Mouse (Mus musculus): ENCODE data around the gene A630095N17Rik. TPM values are rescaled to one million over a fixed set of nuclear protein-coding genes. Genes with fewer than 3 reads are reported as not detected.

The A630095N17Rik gene
- polyA plus RNA-seq, 1 experiment from 2014 or later, result not detected

DNA sequence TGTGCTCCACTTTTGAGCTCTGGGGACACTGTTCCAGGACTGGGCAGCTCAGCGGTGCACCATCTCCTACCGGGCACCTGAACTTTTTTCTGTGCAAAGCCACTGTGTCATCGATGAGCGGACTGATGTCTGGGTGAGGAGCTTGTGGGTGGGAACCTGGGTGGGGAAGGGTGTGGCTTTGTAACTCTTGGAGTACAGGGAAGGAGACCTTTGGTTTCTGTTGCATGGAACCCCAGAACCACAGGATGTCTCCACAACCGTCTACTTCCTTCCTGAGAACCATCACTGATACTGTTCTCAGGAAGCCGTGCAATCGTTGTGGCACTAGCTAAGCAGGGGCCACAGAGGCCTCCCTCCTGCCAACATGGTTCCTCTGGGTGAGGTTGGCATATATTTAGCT is 18.8 kb downstream of the A630095N17Rik start:
- Histone ChIP-seq H3K4me2 (ENCODE audit: low read length) (no peak overlapping the region), H3K4me1 (ENCODE audit: control insufficient read depth, insufficient read depth, low read length) (peaks cover 27% of the 10 kb centered on the region), H3K9me3 (ENCODE audit: control insufficient read depth, low read length) (no peaks in the 10 kb centered on the region), H3K27me3 (ENCODE audit: control insufficient read depth, insufficient read depth, low read length) (peaks cover 15% of the 10 kb centered on the region; the same call in 1 of the 2 replicates), H3K4me3 (replicated peaks; ENCODE audit: low read depth, low read length) (no peak overlapping the region), H3K36me3 (ENCODE audit: control insufficient read depth, insufficient read depth, low read length) (peaks cover 32% of the 10 kb centered on the region), H3K9ac (replicated peaks; ENCODE audit: low read length) (no peak overlapping the region), H3K27ac (replicated peaks; ENCODE audit: low read depth, low read length) (no peak overlapping the region)
- WGBS, result 92% methylated on average over 7 of the region's 7 CpGs
- DNase-seq, result no peak
- ATAC-seq (ENCODE audit: low FRiP score, low TSS enrichment), result no peak

DNA sequence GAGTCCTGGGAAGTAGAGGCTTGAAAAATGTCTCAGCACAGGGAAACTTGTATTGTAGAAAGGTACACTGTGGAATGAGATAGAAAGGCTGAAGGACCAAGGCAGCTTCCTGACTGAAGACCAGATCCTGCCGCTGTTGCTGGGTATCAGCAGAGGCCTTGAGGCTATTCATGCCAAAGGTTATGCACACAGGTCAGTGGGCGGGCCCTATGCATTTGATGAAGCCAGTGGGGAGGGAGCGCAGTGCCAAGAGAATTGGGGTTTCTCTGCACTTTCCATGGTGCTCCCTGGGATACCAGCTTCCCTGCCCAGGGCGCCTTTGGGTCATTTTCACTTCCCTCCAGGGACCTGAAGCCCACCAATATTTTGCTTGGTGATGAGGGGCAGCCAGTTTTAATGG is 19.4 kb downstream of the A630095N17Rik start:
- peaks cover 27% of the 10 kb centered on the region for H3K4me1 ChIP-seq (ENCODE audit: control insufficient read depth, insufficient read depth, low read length)
- ATAC-seq (ENCODE audit: low FRiP score, low TSS enrichment), result no peak
- WGBS, result 90% methylated on average over 4 of the region's 4 CpGs

DNA sequence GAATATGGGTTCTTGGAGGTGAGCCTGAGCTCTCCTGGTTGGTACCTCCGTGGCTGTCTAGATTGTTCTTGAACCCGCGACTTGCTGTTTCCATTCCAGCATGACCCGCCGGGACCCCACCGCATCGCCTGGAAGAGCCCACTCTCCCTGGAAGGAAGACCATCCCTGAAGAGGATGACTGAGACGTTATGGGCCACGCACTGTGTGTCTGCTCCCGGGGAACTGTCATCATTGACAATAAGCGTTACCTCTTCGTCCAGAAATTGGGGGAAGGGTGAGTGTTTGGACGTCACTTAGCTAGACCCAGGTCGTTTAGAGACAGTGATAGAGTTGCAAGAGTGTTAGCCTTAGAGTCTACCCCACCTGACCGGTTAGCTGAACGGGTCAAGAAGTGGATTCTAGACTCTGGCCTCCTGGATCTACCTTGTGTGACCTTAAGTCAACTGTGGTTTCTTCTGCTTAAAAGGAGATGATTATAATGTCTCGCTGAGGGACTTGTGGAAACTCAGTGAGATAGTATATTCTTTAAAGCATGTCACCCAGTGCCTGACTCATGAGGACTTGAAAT is 20.7 kb downstream of the A630095N17Rik start:
- H3K27me3 ChIP-seq (ENCODE audit: control insufficient read depth, insufficient read depth, low read length), result no peaks in the 10 kb centered on the region
- H3K36me3 ChIP-seq (ENCODE audit: control insufficient read depth, insufficient read depth, low read length), result peaks cover 32% of the 10 kb centered on the region
- ATAC-seq (ENCODE audit: low FRiP score, low TSS enrichment) (no peak), DNase-seq (no peak)
- peak overlapping the region; percentile 71 for H3K4me3 ChIP-seq (replicated peaks; ENCODE audit: low read depth, low read length)
- WGBS, result 12% methylated on average over 17 of the region's 17 CpGs
- H3K4me2 ChIP-seq (ENCODE audit: low read length), result peak overlapping the region; percentile 96
- H3K27ac ChIP-seq (replicated peaks; ENCODE audit: low read depth, low read length), result 0 out of 2 replicates have a peak overlapping the region, but pooled peaks have one; percentile 6
- H3K9ac ChIP-seq (replicated peaks; ENCODE audit: low read length), result peak overlapping the region; percentile 74
- peaks cover 27% of the 10 kb centered on the region for H3K4me1 ChIP-seq (ENCODE audit: control insufficient read depth, insufficient read depth, low read length)
- no peaks in the 10 kb centered on the region for H3K9me3 ChIP-seq (ENCODE audit: control insufficient read depth, low read length)

More for the DNA sequence above, 19.4 kb downstream of the A630095N17Rik start:
- no peak overlapping the region for H3K4me2 ChIP-seq (ENCODE audit: low read length)
- H3K4me3 ChIP-seq (replicated peaks; ENCODE audit: low read depth, low read length), result no peak overlapping the region
- peaks cover 9% of the 10 kb centered on the region; the same call in 1 of the 2 replicates for H3K27me3 ChIP-seq (ENCODE audit: control insufficient read depth, insufficient read depth, low read length)
- no peak for DNase-seq
- peaks cover 32% of the 10 kb centered on the region for H3K36me3 ChIP-seq (ENCODE audit: control insufficient read depth, insufficient read depth, low read length)
- H3K9me3 ChIP-seq (ENCODE audit: control insufficient read depth, low read length), result no peaks in the 10 kb centered on the region
- no peak overlapping the region for H3K9ac ChIP-seq (replicated peaks; ENCODE audit: low read length)
- H3K27ac ChIP-seq (replicated peaks; ENCODE audit: low read depth, low read length), result no peak overlapping the region

DNA sequence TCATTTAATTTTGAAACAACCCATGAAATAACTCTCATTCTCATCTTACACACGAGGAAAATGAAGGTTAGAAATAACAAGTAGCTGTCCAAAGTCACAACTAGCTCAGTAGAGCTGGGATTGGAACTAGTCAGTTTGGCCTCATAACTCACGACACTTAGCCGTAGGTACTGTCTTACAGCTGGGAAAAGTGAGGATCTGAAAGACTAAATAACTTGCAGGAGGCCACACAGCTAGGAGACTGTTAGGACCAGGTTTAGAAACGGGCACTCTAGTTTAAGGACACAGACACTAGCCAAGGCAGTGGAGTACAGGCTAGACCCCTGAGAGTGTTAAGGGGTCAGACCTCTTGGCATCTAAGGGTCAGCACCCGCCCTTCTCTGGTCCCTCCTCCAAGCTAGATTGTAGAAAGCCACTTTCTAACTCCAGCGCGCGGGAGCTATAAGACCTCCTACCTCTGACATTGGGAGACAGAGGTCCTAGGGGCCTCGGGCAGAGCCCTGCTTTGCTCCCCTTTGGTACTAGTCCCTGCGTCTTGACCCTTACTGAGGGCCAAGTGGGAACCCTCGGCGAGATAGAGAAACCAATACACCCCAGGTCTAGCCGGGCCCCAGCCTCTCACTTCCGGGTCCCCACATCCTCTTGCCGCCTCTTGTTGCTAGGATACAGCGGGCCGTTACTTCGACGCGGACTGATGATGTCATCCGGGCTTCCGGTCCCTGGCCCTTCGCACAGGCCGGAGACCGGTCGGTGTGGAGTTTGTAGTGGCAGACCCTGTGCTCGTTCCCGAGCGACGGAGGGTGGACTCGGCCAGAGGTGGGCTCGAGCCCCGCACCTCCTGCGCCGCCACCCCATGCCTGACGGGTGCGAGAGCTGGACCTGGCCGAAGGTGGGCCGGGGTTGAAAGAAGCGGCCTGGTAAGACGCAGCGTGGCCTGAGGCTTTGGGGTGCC is 21.5 kb downstream of the A630095N17Rik start, which contains the start of the genes Glb1l and Stk16:
Gene Glb1l, minus strand, starts transcription at position 678 of the 952 bp plus-strand sequence.
Gene Stk16, plus strand, starts transcription at position 703 of the 952 bp plus-strand sequence.
- Histone ChIP-seq H3K9ac (replicated peaks; ENCODE audit: low read length) (peak within 1 kb of the TSS; percentile 74), H3K36me3 (ENCODE audit: control insufficient read depth, insufficient read depth, low read length) (peaks cover 27% of the 10 kb centered on the region), H3K4me2 (ENCODE audit: low read length) (peak within 1 kb of the TSS; percentile 96), H3K9me3 (ENCODE audit: control insufficient read depth, low read length) (no peaks in the 10 kb centered on the region), H3K27me3 (ENCODE audit: control insufficient read depth, insufficient read depth, low read length) (no peaks in the 10 kb centered on the region), H3K4me1 (ENCODE audit: control insufficient read depth, insufficient read depth, low read length) (peaks cover 27% of the 10 kb centered on the region), H3K27ac (replicated peaks; ENCODE audit: low read depth, low read length) (0 out of 2 replicates have a peak within 1 kb of the TSS, but pooled peaks have one; percentile 6), H3K4me3 (replicated peaks; ENCODE audit: low read depth, low read length) (peak within 1 kb of the TSS; percentile 71)
- DNase-seq, result peak; percentile 98
- WGBS, result 5% methylated on average over 42 of the region's 42 CpGs
- ATAC-seq (ENCODE audit: low FRiP score, low TSS enrichment), result peak; percentile 94

DNA sequence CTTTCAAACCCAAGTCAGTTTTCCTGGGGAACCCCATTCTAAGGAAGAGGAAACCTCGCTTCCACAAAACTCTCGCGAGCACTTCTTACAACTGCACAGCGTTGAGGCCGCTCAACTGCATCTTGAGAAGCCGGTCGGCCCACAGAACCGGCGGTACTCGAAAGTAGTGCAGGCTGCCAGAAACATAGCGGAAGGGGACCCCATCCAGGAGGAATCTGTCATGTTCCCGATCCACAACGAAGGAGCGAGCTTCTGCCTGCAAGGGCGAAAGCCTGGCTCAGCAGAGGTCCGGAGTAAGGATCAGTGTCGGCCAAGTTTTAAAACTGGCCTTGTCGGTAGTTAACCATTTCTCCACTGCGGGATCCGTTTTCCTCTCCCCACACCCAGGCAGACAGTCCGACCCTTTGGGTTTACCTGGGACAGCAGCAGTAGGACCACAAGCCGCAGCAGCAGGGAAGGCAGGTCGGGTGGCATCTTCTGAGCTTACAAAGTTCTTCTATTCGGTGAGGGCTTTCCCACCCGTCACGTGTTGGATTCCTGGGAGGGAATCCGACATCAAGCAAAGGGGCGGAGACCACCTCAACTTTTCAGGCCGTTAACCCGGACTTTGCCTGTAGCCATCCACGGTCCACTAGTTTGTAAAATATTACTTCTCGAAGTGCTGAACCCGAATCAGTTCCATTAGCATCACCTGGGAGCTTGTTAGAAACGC is 22.8 kb downstream of the A630095N17Rik start:
- H3K4me3 ChIP-seq (replicated peaks; ENCODE audit: low read depth, low read length), result peak overlapping the region; percentile 71
- H3K4me1 ChIP-seq (ENCODE audit: control insufficient read depth, insufficient read depth, low read length), result peaks cover 27% of the 10 kb centered on the region
- H3K36me3 ChIP-seq (ENCODE audit: control insufficient read depth, insufficient read depth, low read length), result peaks cover 20% of the 10 kb centered on the region
- H3K4me2 ChIP-seq (ENCODE audit: low read length), result peak overlapping the region; percentile 96
- peak overlapping the region; percentile 42 for H3K9ac ChIP-seq (replicated peaks; ENCODE audit: low read length)
- no peaks in the 10 kb centered on the region for H3K27me3 ChIP-seq (ENCODE audit: control insufficient read depth, insufficient read depth, low read length)
- DNase-seq (peak; percentile 14), ATAC-seq (ENCODE audit: low FRiP score, low TSS enrichment) (no peak)
- WGBS, result 12% methylated on average over 34 of the region's 34 CpGs
- no peak overlapping the region for H3K27ac ChIP-seq (replicated peaks; ENCODE audit: low read depth, low read length)
- no peaks in the 10 kb centered on the region for H3K9me3 ChIP-seq (ENCODE audit: control insufficient read depth, low read length)

DNA sequence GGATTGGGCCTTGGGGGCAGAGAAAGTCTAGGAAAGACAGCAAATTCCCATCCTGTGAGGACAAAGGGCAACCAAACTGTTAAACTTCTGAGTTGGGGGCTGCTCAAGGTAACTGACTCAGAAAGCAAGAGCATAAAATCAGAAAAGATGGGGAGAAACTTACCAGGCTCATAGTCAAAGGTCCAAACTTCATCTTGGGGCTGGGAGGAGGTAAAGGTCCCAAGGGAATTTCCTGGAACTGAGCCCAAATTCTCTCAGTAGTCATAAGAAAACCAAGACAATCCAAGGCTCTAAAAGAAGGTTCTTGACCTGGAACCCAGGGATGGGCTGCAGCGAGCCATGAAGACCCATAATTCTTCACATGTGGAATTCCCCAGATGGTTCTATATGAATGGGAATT is 30.7 kb downstream of the A630095N17Rik start:
- Histone ChIP-seq H3K4me1 (ENCODE audit: control insufficient read depth, insufficient read depth, low read length) (no peaks in the 10 kb centered on the region), H3K36me3 (ENCODE audit: control insufficient read depth, insufficient read depth, low read length) (peaks cover 45% of the 10 kb centered on the region), H3K4me3 (replicated peaks; ENCODE audit: low read depth, low read length) (no peak overlapping the region), H3K27me3 (ENCODE audit: control insufficient read depth, insufficient read depth, low read length) (no peaks in the 10 kb centered on the region), H3K9ac (replicated peaks; ENCODE audit: low read length) (no peak overlapping the region), H3K27ac (replicated peaks; ENCODE audit: low read depth, low read length) (no peak overlapping the region), H3K9me3 (ENCODE audit: control insufficient read depth, low read length) (no peaks in the 10 kb centered on the region), H3K4me2 (ENCODE audit: low read length) (no peak overlapping the region)
- ATAC-seq (ENCODE audit: low FRiP score, low TSS enrichment), result no peak
- WGBS, result 79% methylated on average over 1 of the region's 1 CpGs
- no peak for DNase-seq

DNA sequence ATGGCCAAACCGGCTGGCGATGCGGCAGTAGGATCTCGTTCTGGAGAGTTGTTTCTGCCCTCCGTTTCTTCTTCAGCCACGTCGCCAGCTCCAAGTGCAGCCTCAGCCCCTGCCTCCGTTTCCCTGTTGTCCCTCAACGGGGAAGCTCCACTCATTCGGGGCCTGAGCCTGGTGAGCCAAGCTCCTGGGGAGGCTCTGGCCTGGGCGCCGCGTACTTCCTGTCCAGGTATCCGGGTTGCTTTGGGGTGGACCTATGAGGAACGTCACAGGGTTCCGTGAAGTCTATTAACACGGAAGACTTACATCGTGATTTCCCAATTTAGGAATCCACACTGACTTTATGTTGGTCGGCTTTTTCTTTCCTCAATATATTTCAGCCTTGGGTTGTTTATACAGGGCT is 39.5 kb downstream of the A630095N17Rik start:
- under 1% methylated on average over 19 of the region's 19 CpGs for WGBS
- peak overlapping the region; percentile 83 for H3K27ac ChIP-seq (replicated peaks; ENCODE audit: low read depth, low read length)
- H3K4me2 ChIP-seq (ENCODE audit: low read length), result peak overlapping the region; percentile 80
- H3K4me1 ChIP-seq (ENCODE audit: control insufficient read depth, insufficient read depth, low read length), result peaks cover 19% of the 10 kb centered on the region
- DNase-seq, result no peak
- no peaks in the 10 kb centered on the region for H3K9me3 ChIP-seq (ENCODE audit: control insufficient read depth, low read length)
- peak overlapping the region; percentile 71 for H3K4me3 ChIP-seq (replicated peaks; ENCODE audit: low read depth, low read length)
- H3K27me3 ChIP-seq (ENCODE audit: control insufficient read depth, insufficient read depth, low read length), result no peaks in the 10 kb centered on the region
- peak; percentile 22; the same call in 1 of the 2 replicates for ATAC-seq (ENCODE audit: low FRiP score, low TSS enrichment)
- peaks cover 38% of the 10 kb centered on the region for H3K36me3 ChIP-seq (ENCODE audit: control insufficient read depth, insufficient read depth, low read length)
- H3K9ac ChIP-seq (replicated peaks; ENCODE audit: low read length), result peak overlapping the region; percentile 62
